Mouse (Mus musculus) limb, embryonic 14.5 days (tissue): ENCODE results near the gene Bach2. TPM values are rescaled to one million over a fixed set of nuclear protein-coding genes. Genes with fewer than 3 reads are reported as not detected.

Experiments used
- ATAC-seq: fragments of 200-750 bp; cut with Nextera tagmentation; 2 replicates; pipeline ENCODE4 v1.8.0; 2017; ENCODE audit warnings: low read depth, moderate number of reproducible peaks, moderate TSS enrichment; ENCODE audit not compliant: low FRiP score
- DNase-seq: peaks from one replicate; pipeline ENCODE4 v3.0.0-alpha.2; 2015; ENCODE audit warnings: low spot score
- H3K27ac ChIP-seq: fragments of 300-500 bp; sonication (generic); replicated peaks from 2 replicates; pipeline ENCODE4 v1.5.1; 2014; ENCODE audit warnings: low read depth, mild to moderate bottlenecking, low read length, moderate library complexity, mixed read lengths
- H3K27me3 ChIP-seq: fragments of 300-500 bp; sonication (generic); 2 replicates; pipeline ENCODE4 v1.6.1; 2014; ENCODE audit warnings: low read length, mixed read lengths; ENCODE audit not compliant: control insufficient read depth, insufficient read depth
- H3K36me3 ChIP-seq: fragments of 300-500 bp; sonication (generic); 2 replicates; pipeline ENCODE4 v1.6.1; 2014; ENCODE audit warnings: mild to moderate bottlenecking, low read length, moderate library complexity, mixed read lengths; ENCODE audit not compliant: control insufficient read depth, insufficient read depth
- H3K4me1 ChIP-seq: fragments of 300-500 bp; sonication (generic); 2 replicates; pipeline ENCODE4 v1.6.1; 2014; ENCODE audit warnings: antibody characterized with exemption, low read length, mixed read lengths; ENCODE audit not compliant: control insufficient read depth, insufficient read depth
- H3K4me2 ChIP-seq: fragments of 300-500 bp; sonication (generic); replicated peaks from 2 replicates; pipeline ENCODE4 v1.6.1; 2014; ENCODE audit warnings: low read depth, mild to moderate bottlenecking, low read length, moderate library complexity; ENCODE audit not compliant: severe bottlenecking
- H3K4me3 ChIP-seq: fragments of 300-500 bp; sonication (generic); replicated peaks from 2 replicates; pipeline ENCODE4 v1.5.1; 2014; ENCODE audit warnings: low read length
- H3K9ac ChIP-seq: fragments of 300-500 bp; sonication (generic); 2 replicates; pipeline ENCODE4 v1.6.1; 2014; ENCODE audit warnings: mild to moderate bottlenecking, low read depth, low read length, moderate library complexity; ENCODE audit not compliant: severe bottlenecking
- H3K9me3 ChIP-seq: fragments of 300-500 bp; sonication (generic); 2 replicates; pipeline ENCODE4 v1.6.1; 2016; ENCODE audit warnings: low read length; ENCODE audit not compliant: control insufficient read depth
- POLR2A ChIP-seq: fragments of 200-500 bp; IDR thresholded peaks from 2 replicates; pipeline ENCODE4 v1.8.0; 2012; ENCODE audit warnings: inconsistent platforms, mild to moderate bottlenecking, moderate library complexity, borderline replicate concordance; ENCODE audit not compliant: insufficient read depth, insufficient read length; ENCODE audit errors: extremely low read depth
- WGBS: fragments of 180-500 bp; shearing (Covaris S2); extraction: QIAGEN DNeasy Blood & Tissue Kit; methylation state at CpG from one replicate; pipeline ENCODE4 v1.1.7; 2014; 5-methylcytosine and 5-hydroxymethylcytosine counted together
- polyA plus RNA-seq, 2 experiments: library from polyadenylated mRNA; depleted of rRNA in 1 of 2; stranded (reverse) in 1 of 2; unstranded in 1 of 2; fragments of >200 nt; fragmentation: Nextera tagmentation in 1 of 2; extraction: Ambion mirVana in 1 of 2; gene quantifications; 2 replicates each; pipeline versions ENCODE4 v1.2.1 to v1.2.3; 2012 to 2014

Gene Bach2
- polyA plus RNA-seq, 2 experiments: 6.0 to 9.6 TPM

GRCm38 (mm10) chr4:32551337-32551736 lies 312.7 kb downstream of the Bach2 start:
- no peaks in the 10 kb centered on the region for H3K27me3 ChIP-seq
- WGBS: 52% methylated on average over 4 of the region's 4 CpGs
- H3K4me1 ChIP-seq: no peaks in the 10 kb centered on the region
- H3K4me2 ChIP-seq: no peak overlapping the region
- no peak for TF ChIP-seq POLR2A
- no peaks in the 10 kb centered on the region for H3K36me3 ChIP-seq
- H3K9me3 ChIP-seq: no peaks in the 10 kb centered on the region
- H3K27ac ChIP-seq: no peak overlapping the region
- H3K9ac ChIP-seq: no peak overlapping the region
- DNase-seq (no peak), ATAC-seq (no peak)
- no peak overlapping the region for H3K4me3 ChIP-seq

GRCm38 (mm10) chr4:32555506-32555905 lies 316.9 kb downstream of the Bach2 start:
- 84% methylated on average over 7 of the region's 7 CpGs for WGBS

GRCm38 (mm10) chr4:32560246-32560645 lies 321.6 kb downstream of the Bach2 start:
- Histone ChIP-seq H3K4me3 (no peak overlapping the region), H3K27ac (no peak overlapping the region), H3K4me1 (no peaks in the 10 kb centered on the region), H3K9ac (no peak overlapping the region), H3K27me3 (no peaks in the 10 kb centered on the region), H3K9me3 (no peaks in the 10 kb centered on the region), H3K36me3 (peaks cover 22% of the 10 kb centered on the region), H3K4me2 (no peak overlapping the region)
- no peak for DNase-seq
- no peak for ATAC-seq
- WGBS: 16% methylated on average over 6 of the region's 6 CpGs
- no peak for TF ChIP-seq POLR2A

More at GRCm38 (mm10) chr4:32555506-32555905, 316.9 kb downstream of the Bach2 start:
- DNase-seq (no peak), ATAC-seq (no peak)
- no peak for TF ChIP-seq POLR2A
- H3K27ac ChIP-seq: no peak overlapping the region
- no peaks in the 10 kb centered on the region for H3K9me3 ChIP-seq
- H3K4me2 ChIP-seq: no peak overlapping the region
- H3K36me3 ChIP-seq: no peaks in the 10 kb centered on the region
- H3K4me3 ChIP-seq: no peak overlapping the region
- no peaks in the 10 kb centered on the region for H3K27me3 ChIP-seq
- H3K9ac ChIP-seq: no peak overlapping the region
- no peaks in the 10 kb centered on the region for H3K4me1 ChIP-seq

GRCm38 (mm10) chr4:32560724-32561554 lies 322.3 kb downstream of the Bach2 start:
- no peaks in the 10 kb centered on the region for H3K9me3 ChIP-seq
- H3K9ac ChIP-seq: no peak overlapping the region
- peaks cover 22% of the 10 kb centered on the region for H3K36me3 ChIP-seq
- no peak overlapping the region for H3K4me2 ChIP-seq
- 57% methylated on average over 8 of the region's 8 CpGs for WGBS
- no peak overlapping the region for H3K4me3 ChIP-seq
- ATAC-seq (no peak), DNase-seq (no peak)
- H3K27me3 ChIP-seq: no peaks in the 10 kb centered on the region
- no peaks in the 10 kb centered on the region for H3K4me1 ChIP-seq
- no peak overlapping the region for H3K27ac ChIP-seq
- no peak for TF ChIP-seq POLR2A

- Histone ChIP-seq H3K4me2 (no peak overlapping the region), H3K27me3 (no peaks in the 10 kb centered on the region), H3K9me3 (no peaks in the 10 kb centered on the region), H3K9ac (no peak overlapping the region), H3K27ac (no peak overlapping the region), H3K36me3 (peaks cover 22% of the 10 kb centered on the region), H3K4me1 (no peaks in the 10 kb centered on the region), H3K4me3 (no peak overlapping the region)
- ATAC-seq (no peak), DNase-seq (no peak)
- 67% methylated on average over 12 of the region's 12 CpGs for WGBS
- TF ChIP-seq POLR2A: no peak
Observed at GRCm38 (mm10) chr4:32561555-32562095, 323.0 kb downstream of the Bach2 start.
